Mouse (Mus musculus) 3134 (cell line): ENCODE measurements around the gene D630003M21Rik.

ENCODE experiments used
- DNase-seq: peaks from one replicate; pipeline ENCODE4 v3.0.0-alpha.2; 2011; ENCODE audit warnings: low spot score; ENCODE audit not compliant: insufficient read length; ENCODE audit errors: extremely low read depth

D630003M21Rik gene

DNA sequence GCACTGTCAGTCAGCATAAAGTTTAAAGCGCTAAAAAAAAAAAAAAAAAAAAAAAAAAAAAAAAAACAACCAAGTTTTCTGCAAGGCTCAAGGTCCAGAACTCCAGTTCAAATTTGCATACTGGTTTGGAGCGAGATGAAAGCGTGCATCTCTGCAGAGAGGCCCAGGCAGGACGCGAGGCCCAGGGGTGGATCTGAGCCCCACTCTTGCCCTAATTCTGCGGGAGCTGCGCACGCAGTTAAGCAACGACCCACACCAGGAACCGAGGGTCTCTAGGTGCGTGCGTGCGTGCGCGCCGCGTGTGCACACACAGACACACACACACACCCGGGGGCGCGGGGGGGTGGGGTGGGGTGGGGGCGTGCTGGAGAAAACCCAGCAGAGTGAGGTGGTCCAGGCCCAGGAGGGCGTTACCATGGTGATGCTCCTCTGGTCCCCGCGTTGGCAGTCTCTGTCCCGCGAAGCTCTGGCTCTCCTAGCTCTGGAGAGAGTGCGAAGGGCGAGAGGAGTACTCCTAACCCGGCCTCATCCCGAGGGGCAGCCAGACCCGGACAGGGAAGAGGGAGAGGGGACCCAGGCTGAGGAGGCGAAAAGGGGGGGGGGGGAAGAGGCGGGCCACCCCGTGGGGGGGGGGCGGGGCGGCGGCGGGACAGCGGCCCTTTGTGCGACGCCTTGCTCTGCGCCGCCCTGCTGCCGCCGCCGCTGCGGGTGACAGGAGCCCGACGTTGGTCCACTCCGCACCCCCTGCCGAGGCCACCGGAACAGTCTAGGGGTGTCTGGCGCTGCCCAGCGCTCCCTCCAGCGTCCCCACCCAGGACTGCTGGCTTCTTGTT, at the start of gene D630003M21Rik:
TSS of gene D630003M21Rik (minus strand) at position 553 of the 833 bp plus-strand sequence.
- no peak for DNase-seq

DNA sequence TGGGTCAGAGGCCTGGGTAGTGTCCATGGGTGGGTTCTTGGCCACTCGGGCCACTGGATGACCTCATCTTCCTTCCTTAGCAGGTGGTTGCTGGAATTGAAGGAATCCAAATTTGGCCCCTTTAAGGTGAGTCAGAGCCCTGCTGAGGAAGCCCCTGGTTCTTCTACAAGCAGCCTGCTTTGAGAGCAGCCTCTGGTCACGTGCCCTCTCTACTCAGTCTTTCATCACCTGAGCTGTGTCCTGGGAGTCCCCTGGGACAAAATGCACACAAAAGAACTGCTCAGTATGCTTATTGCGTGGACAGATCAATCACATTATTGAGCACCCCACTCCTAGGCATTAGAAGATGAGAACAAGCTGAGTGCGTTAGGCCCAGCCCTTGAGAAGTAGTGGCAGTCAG, 47.9 kb upstream of the D630003M21Rik start:
- DNase-seq: no peak

DNA sequence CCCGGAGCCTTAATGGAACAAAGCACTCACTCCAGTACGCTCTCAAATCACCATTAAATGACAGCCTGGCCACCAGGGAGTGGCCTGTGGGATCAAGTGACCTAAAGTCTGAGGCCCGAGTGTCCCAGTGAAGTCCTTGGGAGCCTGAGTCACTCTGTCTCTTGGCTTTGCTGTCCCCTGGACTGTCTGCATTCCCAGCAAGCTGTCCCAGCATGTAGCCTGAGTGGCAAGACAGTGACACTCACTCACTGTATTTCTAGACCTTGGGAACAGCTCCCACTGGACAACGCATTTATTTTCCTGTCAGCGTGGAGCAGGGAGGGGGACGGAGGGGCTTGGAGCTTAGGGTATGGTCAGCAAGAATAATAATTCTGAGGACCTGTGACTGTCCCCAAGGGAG, 47.4 kb upstream of the D630003M21Rik start:
- no peak for DNase-seq

DNA sequence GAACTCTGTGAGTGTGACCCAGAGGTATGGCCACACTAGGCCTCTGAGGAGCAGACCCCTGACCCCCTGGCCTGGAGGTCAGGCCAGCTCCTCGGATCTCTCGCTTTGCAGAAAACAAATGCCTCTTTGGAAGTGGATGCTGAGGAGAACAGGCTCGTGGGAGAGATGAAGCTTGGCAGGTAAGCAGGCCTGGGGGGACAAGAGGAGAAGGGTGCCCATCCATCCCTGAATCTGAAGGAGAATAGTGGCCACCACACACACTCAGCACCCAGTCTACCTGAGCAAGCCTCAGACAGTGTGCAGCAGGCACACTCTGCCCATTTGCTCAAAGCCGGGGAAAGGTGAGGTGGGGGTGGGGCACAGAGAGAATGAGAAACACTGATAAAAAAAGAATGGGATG, 46.8 kb upstream of the D630003M21Rik start:
- DNase-seq: no peak

DNA sequence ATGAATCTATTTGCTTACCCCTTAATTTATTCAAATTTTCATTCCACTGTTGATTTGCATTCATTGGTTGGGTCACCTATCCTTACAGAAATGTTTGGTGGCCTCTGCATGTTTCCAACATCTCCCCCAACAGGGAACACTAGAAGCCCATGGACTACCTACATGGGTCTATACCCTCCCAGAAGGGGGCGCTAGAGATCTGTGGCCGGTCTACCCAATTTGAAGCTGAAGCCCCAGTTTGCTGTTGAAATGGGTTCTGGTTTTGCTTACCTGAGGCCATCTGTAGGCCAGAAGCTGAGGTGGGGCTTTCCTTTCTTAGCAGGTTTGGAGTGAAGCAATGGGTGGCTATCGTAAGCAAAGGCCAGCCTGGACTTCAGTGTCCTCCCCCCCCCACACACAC, 46.3 kb upstream of the D630003M21Rik start:
- no peak for DNase-seq

DNA sequence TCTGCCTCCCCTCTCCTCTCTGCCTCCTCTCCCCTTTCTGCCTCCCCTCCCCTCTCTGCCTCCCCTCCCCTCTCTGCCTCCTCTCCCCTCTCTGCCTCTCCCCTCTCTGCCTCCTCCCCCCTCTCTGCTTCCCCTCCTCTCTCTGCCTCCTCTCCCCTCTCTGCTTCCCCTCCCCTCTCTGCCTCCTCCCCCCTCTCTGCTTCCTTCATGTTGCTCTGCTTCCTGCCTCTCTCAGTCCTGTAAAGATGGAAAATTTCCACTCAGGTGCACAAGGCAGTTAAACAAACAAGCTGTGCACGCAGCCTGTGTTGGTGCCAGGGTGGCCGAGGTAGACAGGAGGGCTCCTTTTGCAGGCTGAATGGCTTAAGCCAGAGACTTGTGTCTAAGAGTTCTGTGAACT, 44.6 kb upstream of the D630003M21Rik start:
- no peak for DNase-seq

DNA sequence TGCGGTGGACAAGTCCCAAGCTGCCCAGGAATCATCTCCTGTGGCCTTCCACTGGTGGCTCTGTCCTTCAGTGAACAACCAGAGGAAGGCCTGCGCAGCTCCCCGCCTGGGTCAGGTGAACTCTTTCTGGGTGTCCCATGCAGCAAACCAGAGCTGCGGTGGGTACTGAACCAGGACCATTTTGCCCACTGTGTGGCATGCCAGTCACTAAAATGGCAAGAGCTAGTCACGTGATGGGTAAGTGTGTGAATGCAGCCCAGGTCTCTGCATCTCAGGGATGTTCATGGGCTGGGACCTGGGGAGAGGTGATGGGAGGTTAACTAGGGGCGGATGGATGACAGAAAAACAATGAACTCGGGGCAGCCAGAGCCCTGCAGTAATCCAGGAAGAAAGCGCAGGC, 41.0 kb upstream of the D630003M21Rik start:
- DNase-seq: no peak

DNA sequence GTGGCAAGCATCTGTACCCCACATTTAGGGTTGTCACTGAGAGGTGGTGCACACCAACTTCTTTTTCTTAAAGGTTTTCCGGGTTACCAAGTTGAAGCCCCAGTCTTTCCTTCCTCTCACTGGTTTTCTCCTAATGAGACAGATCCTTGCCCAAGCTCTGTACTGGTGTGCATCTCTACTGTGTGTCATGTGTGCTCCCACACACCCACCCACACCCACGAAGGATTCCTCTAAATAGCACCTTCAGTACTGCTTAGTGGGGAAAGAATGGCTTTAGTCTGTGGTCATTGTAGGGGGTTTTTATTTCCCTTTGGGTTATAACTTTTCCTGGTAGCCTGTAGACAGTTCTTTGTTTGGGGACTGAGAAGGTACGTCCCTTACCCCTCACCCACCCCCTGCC, 35.9 kb upstream of the D630003M21Rik start:
- no peak for DNase-seq

DNA sequence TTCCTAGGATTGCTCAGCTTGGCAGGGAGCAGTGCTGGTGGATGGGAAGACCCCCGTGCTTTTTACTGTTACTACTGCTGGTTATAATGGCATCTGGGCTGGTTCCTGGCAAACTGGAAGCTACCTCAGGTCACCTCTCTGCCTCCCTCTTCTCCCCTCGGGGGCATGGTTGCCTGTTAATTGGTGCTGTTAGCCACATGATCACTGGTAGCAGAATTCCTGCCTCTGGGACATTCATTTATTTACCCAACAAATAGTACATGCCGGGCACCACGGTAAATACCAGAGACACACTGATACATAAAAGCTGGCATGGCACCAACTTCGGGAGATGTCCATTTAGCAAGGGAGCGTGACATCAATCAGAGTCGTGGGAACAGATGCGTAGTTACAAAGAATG, 30.5 kb upstream of the D630003M21Rik start:
- DNase-seq: no peak

DNA sequence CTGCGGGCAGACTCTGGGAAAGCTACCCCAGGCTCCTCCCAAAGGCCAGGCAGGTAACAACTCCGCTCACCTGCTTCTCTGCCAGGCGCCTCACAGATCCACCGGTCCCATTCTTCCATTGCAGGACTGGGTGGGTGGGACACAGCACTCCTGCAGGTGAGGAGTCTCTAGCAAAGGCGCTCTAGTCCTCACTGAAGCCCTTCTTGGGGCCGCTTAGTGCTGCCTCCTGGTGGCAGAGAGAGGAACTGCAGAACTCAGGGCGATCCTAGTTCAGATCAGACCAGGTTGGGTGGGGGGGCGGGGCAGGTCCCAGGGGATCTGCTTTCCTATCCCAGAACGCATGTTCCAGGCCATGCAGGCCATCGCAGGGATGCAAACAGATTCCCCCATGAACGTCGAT, 29.8 kb upstream of the D630003M21Rik start:
- DNase-seq: no peak

DNA sequence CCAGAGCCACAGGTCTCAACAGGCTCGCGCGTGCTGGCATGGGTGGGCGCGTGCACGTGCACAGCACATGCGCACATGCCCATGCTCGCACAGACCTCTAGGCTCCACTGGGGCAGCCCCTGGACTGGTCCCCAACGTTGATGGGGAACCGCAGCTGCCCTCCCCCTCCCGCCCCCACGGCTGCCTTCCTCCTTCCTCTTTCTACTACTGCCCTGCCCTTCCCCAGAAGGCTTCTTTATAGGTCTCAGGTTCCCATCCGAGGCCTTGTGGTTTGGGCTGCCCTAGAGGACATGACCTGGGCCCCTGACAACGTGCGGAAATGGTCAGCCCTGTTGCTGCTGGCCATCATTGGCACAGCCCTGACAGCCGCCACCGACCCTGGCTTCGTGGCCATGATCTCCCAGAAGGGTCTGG, 29.0 kb upstream of the D630003M21Rik start, which contains the start of gene Bpi:
TSS of gene Bpi (plus strand) at position 90 of the 414 bp plus-strand sequence.
- no peak for DNase-seq

DNA sequence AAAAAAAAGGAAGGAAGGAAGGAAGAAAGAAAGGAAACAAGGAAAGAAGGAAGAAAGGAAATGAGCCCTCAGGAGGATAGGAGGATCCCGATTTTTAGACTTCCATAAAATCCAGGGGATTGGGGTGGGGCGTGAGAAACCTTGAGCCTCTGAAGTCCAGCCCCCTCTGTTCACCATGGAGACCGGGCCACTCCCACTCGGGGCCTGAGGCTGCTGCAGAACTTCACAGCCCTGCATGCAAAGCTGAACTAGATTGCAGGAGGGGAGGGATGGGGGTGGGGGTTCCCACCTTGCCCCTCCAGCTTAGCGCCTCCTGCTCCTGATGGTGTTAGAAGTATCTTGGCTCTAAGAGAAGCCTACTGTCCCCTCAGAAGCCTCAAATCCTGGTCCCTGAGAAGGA, 27.9 kb upstream of the D630003M21Rik start:
- DNase-seq: no peak

DNA sequence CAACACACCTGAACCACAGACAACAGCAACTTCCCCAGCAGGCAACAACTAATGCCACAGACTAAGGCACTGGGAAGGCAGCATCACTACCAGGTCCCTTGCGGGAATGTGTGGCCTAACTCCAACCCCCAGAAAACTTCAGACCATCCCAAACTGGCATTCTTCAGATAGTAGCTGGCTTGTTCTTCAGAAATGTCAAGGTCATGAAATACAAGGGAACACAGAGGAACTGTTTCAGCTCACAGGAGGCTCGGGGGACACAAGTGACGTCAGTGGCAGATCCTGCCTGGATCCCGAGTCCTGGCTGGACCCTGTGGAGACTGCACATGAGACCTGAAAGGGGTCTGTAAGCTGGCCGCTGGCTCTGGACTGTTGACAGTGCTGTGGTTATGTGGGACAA, 24.8 kb upstream of the D630003M21Rik start:
- no peak for DNase-seq

DNA sequence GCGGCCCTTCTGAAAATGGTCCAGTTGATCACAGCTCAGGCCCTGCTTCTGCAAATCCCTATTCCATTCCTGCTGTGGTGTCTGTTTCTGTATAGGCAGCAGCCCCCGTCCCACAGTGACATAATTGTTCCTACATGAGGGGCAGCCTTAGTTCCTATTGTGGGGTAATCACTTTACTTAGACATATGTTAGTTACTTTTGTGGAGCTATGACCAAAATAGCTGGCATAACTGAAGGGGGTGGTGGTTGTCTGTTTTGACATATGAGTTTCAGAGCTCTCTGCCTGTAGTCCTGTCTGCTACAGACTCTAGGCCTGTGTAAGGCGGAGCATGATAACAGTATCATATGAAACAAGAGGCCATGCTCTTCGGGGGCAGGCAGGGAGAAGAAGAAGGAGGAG, 21.5 kb upstream of the D630003M21Rik start:
- no peak for DNase-seq

DNA sequence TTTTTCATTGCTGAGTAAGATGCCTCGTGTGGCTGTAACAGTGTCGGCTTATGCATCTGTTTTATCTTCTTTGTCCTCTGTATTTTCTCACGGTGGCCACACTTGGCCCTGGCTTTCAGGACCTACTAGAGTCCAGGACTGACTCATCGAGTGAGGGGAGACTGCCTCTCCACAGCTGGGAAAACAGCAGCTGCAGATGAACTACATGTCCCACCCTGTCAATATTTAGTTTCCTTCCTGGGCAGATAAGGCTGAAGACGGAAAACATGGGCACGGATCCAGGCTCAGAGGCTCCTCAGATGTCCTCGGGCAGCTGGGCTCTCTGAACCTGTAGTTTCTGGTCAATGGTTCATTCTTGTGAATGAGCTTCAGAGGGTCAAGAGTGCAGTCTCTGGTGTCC, 19.3 kb upstream of the D630003M21Rik start:
- no peak for DNase-seq

DNA sequence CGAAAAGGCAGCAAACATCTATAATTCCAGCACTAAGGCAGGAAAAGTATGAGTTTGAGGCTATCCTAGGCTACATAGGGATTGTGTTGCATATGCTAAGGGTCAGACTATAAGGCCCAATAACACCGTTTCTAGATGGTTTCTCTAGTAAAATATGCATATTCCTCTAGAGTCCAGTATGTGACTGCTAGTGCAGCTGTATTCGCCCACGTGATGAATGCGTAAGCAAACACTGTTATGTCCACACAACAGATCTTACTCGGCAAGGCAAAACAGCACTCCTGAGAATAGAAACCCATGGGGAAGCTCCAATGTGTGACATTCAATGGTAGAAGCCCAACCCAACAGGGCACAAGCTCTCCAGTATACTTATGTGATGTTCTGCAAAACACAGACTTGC, 18.8 kb upstream of the D630003M21Rik start:
- DNase-seq: no peak

DNA sequence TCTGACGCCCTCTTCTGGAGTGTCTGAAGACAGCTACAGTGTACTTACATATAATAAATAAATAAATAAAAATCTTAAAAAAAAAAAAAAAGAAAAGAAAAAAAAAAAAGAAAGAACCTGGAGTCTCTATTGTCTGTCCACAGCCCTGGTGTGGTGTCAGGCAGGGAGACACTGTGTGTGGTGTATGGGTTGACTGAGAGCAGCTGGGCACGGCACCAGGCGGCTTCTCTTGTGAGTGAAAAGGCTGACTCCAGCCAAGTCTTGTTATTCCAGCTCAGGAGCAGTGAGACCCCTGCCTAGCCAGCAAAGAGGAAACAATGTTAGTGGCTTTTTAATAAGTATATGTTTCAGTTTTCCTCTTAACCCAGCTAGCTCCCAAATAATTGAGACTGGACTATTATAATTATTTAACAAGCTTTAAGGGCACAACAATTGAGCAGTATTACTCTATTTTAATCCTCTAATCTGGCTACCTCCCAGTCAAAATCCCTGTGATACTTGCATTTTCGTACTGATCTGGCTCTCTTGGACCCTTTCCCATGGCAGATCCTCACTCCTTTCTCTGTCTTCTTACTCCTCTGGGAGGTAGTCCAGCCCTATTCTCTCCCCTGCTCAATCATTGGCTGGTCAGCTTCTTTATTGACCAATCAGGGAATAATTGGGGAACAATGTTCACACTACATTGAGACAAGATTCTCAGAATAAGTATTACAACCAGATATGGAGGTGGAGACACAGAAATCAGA, 16.2 kb upstream of the D630003M21Rik start:
- no peak for DNase-seq

DNA sequence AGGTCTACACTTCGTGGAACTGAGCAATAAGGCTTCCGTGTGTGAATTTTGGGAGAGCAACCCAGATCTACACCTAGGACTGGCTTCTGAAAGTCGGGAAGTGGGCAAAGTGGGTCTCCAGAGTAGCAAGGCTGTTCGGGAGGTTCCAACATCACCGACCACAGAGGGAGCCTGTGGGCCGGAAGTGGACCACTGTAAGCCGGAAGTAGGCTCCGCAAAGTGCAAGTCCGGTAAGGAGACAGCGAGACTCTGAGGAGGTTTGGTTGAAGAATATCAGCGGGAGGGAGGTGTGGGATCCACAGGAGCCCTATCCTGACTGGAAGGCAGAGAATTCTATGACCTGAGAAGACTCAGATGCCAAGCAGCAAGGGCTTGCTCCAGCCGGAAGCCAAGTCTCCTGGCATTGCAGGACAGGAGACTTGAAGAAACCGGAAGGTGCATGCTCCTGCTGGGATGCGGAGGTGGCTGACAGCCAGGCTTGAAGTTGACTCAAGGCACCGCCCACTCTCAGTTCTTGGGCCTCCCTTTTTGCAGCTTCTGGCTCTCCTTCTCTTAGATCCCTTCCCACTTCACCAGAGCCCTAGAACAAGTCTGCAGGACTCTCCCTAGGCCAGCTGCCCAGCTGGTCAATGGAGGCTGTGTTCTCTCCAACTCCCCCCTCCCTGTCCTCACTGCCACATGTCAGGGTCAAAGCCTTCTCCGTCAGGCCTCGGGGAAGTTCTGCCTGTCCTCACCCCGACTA, 14.3 kb upstream of the D630003M21Rik start:
- no peak for DNase-seq

DNA sequence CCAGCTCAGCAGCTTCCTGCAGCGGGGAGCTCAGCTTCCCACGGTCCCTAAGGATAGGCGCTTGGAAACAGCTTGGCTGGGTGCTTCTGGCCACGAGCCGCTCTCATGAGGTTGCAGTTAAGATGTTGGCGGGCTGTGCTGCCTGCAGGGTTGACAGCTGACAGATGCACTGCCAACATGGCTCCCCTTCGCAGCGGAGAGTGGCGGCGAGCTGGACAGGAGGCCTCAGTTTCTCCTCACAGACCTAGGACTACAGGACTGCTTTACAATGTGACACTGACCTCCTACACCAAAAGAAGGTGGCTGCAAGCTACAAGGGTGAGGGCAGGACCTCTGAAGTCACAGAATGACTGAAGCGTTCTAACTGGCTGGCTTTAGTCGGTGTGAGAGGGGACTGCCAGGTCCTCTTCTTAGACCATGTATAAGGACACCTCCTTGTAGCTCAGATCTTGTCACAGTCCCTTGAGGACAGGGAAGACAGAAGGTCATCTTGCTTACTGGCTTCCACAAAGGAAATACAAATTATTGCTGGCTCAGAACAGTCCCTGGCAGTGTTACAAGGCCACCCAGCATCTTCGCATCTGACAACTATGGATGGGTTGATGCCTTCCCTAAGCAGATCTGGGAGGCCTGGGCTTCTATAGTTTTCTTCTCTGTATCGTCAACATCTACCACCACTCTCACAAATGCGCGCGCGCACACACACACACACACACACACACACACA, 13.3 kb upstream of the D630003M21Rik start:
- DNase-seq: no peak

DNA sequence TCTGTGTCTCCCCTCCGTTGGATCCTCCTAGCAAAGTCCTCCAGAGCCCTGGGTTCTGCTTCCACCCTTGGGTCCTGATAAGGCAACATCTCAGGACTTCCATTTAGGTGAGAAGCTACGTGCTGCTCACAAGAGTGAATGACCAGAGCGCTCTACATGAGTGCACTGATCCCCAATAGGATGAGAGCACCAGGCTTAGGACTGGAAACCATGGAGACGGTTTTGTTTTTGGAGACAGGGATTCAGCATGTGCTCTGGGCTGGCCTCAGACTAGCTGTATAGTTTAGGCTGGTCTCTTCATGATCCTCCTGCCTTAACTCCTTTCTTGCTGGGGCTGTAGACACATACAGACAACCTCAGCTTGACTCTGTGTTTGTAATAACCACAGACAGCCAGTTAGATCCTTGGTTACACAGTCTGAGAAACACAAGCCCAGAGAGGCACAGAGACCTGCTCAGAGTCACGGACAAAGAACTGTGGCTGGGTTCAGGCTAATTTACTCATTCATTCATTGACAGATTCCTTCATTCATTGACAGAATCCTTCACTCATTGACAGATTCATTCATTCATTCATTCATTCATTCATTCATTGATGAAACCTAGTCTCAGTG, 12.2 kb upstream of the D630003M21Rik start:
- DNase-seq: no peak
